Mouse (Mus musculus) CD4-positive, CD25-positive, alpha-beta regulatory T cell, adult 4 months (primary cell): ENCODE measurements around the gene Gm28230. TPM values are rescaled to one million over a fixed set of nuclear protein-coding genes. Genes with fewer than 3 reads are reported as not detected.

Experiments
- ATAC-seq: one replicate; pipeline ENCODE4 v1.8.0; 2017
- polyA plus RNA-seq, 2 experiments: library from polyadenylated mRNA; unstranded; fragments of 100-300 nt; shearing (Covaris generic); gene quantifications; one replicate each; pipeline ENCODE4 v1.2.1; 2017

The Gm28230 gene
- not detected for polyA plus RNA-seq

- no peak for ATAC-seq
These were observed at the start of gene Gm28230 for GRCm38 (mm10) chr2:74726551-74726950. TSS of gene Gm28230 (plus strand) at chr2:74726728.

GRCm38 (mm10) chr2:74677106-74677505 is 49.4 kb upstream of the Gm28230 start:
- ATAC-seq = no peak

- ATAC-seq = no peak
These were observed 47.5 kb upstream of the Gm28230 start, which contains the start of gene Hoxd11 for GRCm38 (mm10) chr2:74678891-74679595. TSS of gene Hoxd11 (plus strand) at chr2:74679557.

GRCm38 (mm10) chr2:74679596-74679971 is 46.9 kb upstream of the Gm28230 start:
- no peak for ATAC-seq

- ATAC-seq = no peak
These were observed 46.5 kb upstream of the Gm28230 start for GRCm38 (mm10) chr2:74679980-74680379.

- ATAC-seq = no peak
These were observed 45.7 kb upstream of the Gm28230 start for GRCm38 (mm10) chr2:74680561-74681398.

GRCm38 (mm10) chr2:74681594-74682531 is 44.7 kb upstream of the Gm28230 start:
- no peak for ATAC-seq

GRCm38 (mm10) chr2:74682796-74683195 is 43.7 kb upstream of the Gm28230 start:
- no peak for ATAC-seq

- no peak for ATAC-seq
These were observed 43.0 kb upstream of the Gm28230 start for GRCm38 (mm10) chr2:74683471-74683951.

- ATAC-seq = no peak
These were observed 42.4 kb upstream of the Gm28230 start for GRCm38 (mm10) chr2:74684106-74684505.

- no peak for ATAC-seq
These were observed 41.4 kb upstream of the Gm28230 start for GRCm38 (mm10) chr2:74685059-74685603.

- no peak for ATAC-seq
These were observed 40.1 kb upstream of the Gm28230 start for GRCm38 (mm10) chr2:74686301-74686987.

GRCm38 (mm10) chr2:74686988-74687697 is 39.4 kb upstream of the Gm28230 start:
- no peak for ATAC-seq

- no peak for ATAC-seq
These were observed 38.6 kb upstream of the Gm28230 start for GRCm38 (mm10) chr2:74687698-74688555.

- no peak for ATAC-seq
These were observed 37.5 kb upstream of the Gm28230 start for GRCm38 (mm10) chr2:74688795-74689573.

- no peak for ATAC-seq
These were observed 36.8 kb upstream of the Gm28230 start for GRCm38 (mm10) chr2:74689574-74690337.

- ATAC-seq = no peak
These were observed 36.2 kb upstream of the Gm28230 start for GRCm38 (mm10) chr2:74690338-74690716.
